Mouse (Mus musculus): ENCODE measurements around the gene Nova1. TPM values are rescaled to one million over a fixed set of nuclear protein-coding genes. Genes with fewer than 3 reads are reported as not detected.

The Nova1 gene
- total and polyA plus RNA-seq, 3 experiments, result not detected

DNA sequence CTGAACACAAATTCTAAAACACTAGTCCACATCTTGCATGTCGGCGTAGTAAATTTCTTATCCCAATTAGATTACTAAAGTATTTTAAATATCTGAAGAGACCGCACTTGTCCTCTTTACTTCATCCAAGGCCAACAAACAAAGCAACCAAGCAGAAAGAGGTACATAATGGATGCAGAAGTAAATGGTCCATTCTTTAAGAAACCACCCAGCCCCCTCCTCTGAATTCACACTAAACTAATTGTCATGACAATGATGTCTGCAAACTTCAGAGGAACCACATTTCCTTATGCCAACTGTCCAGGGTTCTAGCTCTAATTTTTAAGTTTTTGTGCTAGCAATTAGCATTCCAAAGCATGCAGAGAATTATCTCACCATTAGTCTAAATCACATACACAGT, 2.4 kb downstream of the Nova1 start:
- DNase-seq (ENCODE audit: extremely low read depth), result no peak
- in situ Hi-C loops (cut with MboI; ENCODE audit: low pct_ligation_motif_present, low pct_unique_long_range_greater_than_20kb, low sequenced_read_pairs), result no loop called here
- Histone ChIP-seq H3K4me1 (ENCODE audit: control insufficient read depth in 1 of 2, insufficient read depth in 2 of 2) (no peaks in the 10 kb centered on the region), H3K9ac (ENCODE audit: insufficient read depth, low read depth) (no peak overlapping the region), H3K79me2 (replicated peaks; ENCODE audit: control insufficient read depth, extremely low read depth, insufficient read depth, poor library complexity, severe bottlenecking) (no peaks in the 10 kb centered on the region), H3K4me3 (replicated peaks in 1 of 3; ENCODE audit: low read depth in 2 of 3, low read length in 2 of 3, poor library complexity in 1 of 3) (no peak overlapping the region), H3K9me3 (replicated peaks; ENCODE audit: low read length) (peaks cover 13% of the 10 kb centered on the region), H3K4me2 (ENCODE audit: insufficient read depth, low read depth, poor library complexity, severe bottlenecking) (no peak overlapping the region), H3K27ac (ENCODE audit: insufficient read depth, low read depth) (no peak overlapping the region), H3K36me3 (replicated peaks in 1 of 2; ENCODE audit: control insufficient read depth in 1 of 2, insufficient read depth in 1 of 2, low read length in 1 of 2) (no peaks in the 10 kb centered on the region), H3K27me3 (replicated peaks) (no peaks in the 10 kb centered on the region)
- dilution Hi-C loops (cut with MboI; ENCODE audit: extremely low pct_ligation_motif_present, extremely low pct_unique_long_range_greater_than_20kb, low sequenced_read_pairs), result no loop called here
- no peak for TF ChIP-seq ETS1 (conservative IDR thresholded peaks at IDR 0.05; ENCODE audit: low read depth, low read length)

DNA sequence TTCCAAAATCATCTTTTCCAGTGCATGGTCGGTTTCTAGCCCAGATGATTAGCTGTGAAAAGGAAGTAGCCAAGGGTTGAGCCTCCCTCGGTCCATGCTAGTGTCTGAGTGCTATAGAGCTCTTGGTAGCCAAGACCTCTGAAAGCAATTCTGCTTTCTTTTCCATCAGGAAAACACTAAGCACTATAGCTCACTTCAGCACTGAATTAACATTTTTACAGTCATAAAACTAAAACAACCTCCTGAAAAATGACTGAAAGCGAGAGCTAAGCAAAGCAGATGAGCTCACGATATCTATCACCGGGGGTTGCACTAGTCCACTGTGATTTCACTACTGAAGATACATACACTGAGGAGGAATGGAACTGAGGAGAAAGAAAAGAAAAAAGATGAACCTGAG, 3.0 kb downstream of the Nova1 start:
- no peaks in the 10 kb centered on the region for H3K36me3 ChIP-seq (replicated peaks in 1 of 2; ENCODE audit: control insufficient read depth in 1 of 2, insufficient read depth in 1 of 2, low read length in 1 of 2)
- H3K9me3 ChIP-seq (replicated peaks; ENCODE audit: low read length), result peaks cover 13% of the 10 kb centered on the region
- in situ Hi-C loops (cut with MboI; ENCODE audit: low pct_ligation_motif_present, low pct_unique_long_range_greater_than_20kb, low sequenced_read_pairs), result no loop called here
- H3K27ac ChIP-seq (ENCODE audit: insufficient read depth, low read depth), result no peak overlapping the region
- H3K27me3 ChIP-seq (replicated peaks), result no peaks in the 10 kb centered on the region
- DNase-seq (ENCODE audit: extremely low read depth), result no peak
- TF ChIP-seq JUND (conservative IDR thresholded peaks at IDR 0.05; ENCODE audit: low read depth, low read length) (no peak), SMC3 (IDR thresholded peaks at IDR 0.05; ENCODE audit: low read depth, low read length) (no peak), ZNF384 (IDR thresholded peaks at IDR 0.05; ENCODE audit: low read depth, low read length) (no peak), NRF1 (IDR thresholded peaks at IDR 0.05; ENCODE audit: low read depth, low read length) (no peak), ETS1 (conservative IDR thresholded peaks at IDR 0.05; ENCODE audit: low read depth, low read length) (no peak)
- H3K4me3 ChIP-seq (replicated peaks in 1 of 3; ENCODE audit: low read depth in 2 of 3, low read length in 2 of 3, poor library complexity in 1 of 3), result no peak overlapping the region
- no peaks in the 10 kb centered on the region for H3K79me2 ChIP-seq (replicated peaks; ENCODE audit: control insufficient read depth, extremely low read depth, insufficient read depth, poor library complexity, severe bottlenecking)
- dilution Hi-C loops (cut with MboI; ENCODE audit: extremely low pct_ligation_motif_present, extremely low pct_unique_long_range_greater_than_20kb, low sequenced_read_pairs), result no loop called here
- H3K4me1 ChIP-seq (ENCODE audit: control insufficient read depth in 1 of 2, insufficient read depth in 2 of 2), result no peaks in the 10 kb centered on the region
- H3K9ac ChIP-seq (ENCODE audit: insufficient read depth, low read depth), result no peak overlapping the region
- no peak overlapping the region for H3K4me2 ChIP-seq (ENCODE audit: insufficient read depth, low read depth, poor library complexity, severe bottlenecking)

DNA sequence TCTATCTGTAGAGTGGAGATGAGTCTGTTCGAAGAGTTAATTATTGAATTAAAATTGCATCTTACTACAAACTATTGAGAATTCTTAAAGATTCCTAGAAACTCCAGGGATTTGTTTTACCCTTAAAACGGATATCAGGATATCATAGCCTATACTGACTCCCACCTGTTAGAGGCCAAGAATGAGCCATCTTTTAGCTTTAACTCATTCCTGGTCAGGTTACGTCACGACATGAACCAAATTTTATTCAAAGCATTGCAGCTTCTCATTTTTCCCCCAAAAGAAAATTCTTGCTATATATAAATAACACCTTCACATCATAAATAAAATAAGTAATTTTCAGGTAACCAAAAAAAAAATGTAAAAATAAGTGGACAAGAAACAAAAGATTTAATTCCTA, 3.9 kb downstream of the Nova1 start:
- Histone ChIP-seq H3K79me2 (replicated peaks; ENCODE audit: control insufficient read depth, extremely low read depth, insufficient read depth, poor library complexity, severe bottlenecking) (no peaks in the 10 kb centered on the region), H3K9ac (ENCODE audit: insufficient read depth, low read depth) (no peak overlapping the region), H3K36me3 (replicated peaks in 1 of 2; ENCODE audit: control insufficient read depth in 1 of 2, insufficient read depth in 1 of 2, low read length in 1 of 2) (no peaks in the 10 kb centered on the region), H3K27ac (ENCODE audit: insufficient read depth, low read depth) (no peak overlapping the region), H3K27me3 (replicated peaks) (no peaks in the 10 kb centered on the region), H3K9me3 (replicated peaks; ENCODE audit: low read length) (peaks cover 12% of the 10 kb centered on the region), H3K4me3 (replicated peaks in 1 of 3; ENCODE audit: low read depth in 2 of 3, low read length in 2 of 3, poor library complexity in 1 of 3) (no peak overlapping the region), H3K4me1 (ENCODE audit: control insufficient read depth in 1 of 2, insufficient read depth in 2 of 2) (no peaks in the 10 kb centered on the region), H3K4me2 (ENCODE audit: insufficient read depth, low read depth, poor library complexity, severe bottlenecking) (no peak overlapping the region)
- TF ChIP-seq UBTF (IDR thresholded peaks at IDR 0.05; ENCODE audit: low read depth, low read length), result no peak
- no peak for TF ChIP-seq NRF1 (IDR thresholded peaks at IDR 0.05; ENCODE audit: low read depth, low read length)
- dilution Hi-C loops (cut with MboI; ENCODE audit: extremely low pct_ligation_motif_present, extremely low pct_unique_long_range_greater_than_20kb, low sequenced_read_pairs) (no loop called here), in situ Hi-C loops (cut with MboI; ENCODE audit: low pct_ligation_motif_present, low pct_unique_long_range_greater_than_20kb, low sequenced_read_pairs) (no loop called here)
- no peak for DNase-seq (ENCODE audit: extremely low read depth)

DNA sequence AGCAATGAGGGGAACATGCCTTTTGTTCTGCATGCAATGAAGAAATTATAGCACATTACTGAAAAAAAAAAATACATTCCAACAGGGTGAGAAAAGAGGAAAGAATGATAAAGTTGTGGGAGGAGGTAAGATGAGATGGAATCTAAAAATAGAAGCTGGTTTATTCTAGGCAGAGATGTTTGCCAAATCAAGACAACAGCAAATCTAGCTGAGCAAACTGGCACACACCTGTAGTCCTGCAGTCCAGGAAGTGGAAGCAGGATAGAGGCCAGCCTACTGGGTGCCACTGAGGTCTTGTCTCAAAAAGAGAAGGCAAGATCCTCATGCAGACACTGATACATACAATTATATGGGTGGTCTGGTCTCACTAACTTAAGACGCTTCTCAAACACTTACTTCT, 17.4 kb downstream of the Nova1 start:
- Histone ChIP-seq H3K9me3 (replicated peaks; ENCODE audit: low read length) (no peaks in the 10 kb centered on the region), H3K27me3 (replicated peaks) (no peaks in the 10 kb centered on the region), H3K9ac (ENCODE audit: insufficient read depth, low read depth) (no peak overlapping the region), H3K36me3 (replicated peaks in 1 of 2; ENCODE audit: control insufficient read depth in 1 of 2, insufficient read depth in 1 of 2, low read length in 1 of 2) (no peaks in the 10 kb centered on the region), H3K4me3 (replicated peaks in 1 of 3; ENCODE audit: low read depth in 2 of 3, low read length in 2 of 3, poor library complexity in 1 of 3) (no peak overlapping the region), H3K79me2 (replicated peaks; ENCODE audit: control insufficient read depth, extremely low read depth, insufficient read depth, poor library complexity, severe bottlenecking) (no peaks in the 10 kb centered on the region), H3K4me2 (ENCODE audit: insufficient read depth, low read depth, poor library complexity, severe bottlenecking) (no peak overlapping the region), H3K4me1 (ENCODE audit: control insufficient read depth in 1 of 2, insufficient read depth in 2 of 2) (no peaks in the 10 kb centered on the region), H3K27ac (ENCODE audit: insufficient read depth, low read depth) (no peak overlapping the region)
- dilution Hi-C loops (cut with MboI; ENCODE audit: extremely low pct_ligation_motif_present, extremely low pct_unique_long_range_greater_than_20kb, low sequenced_read_pairs) (no loop called here), in situ Hi-C loops (cut with MboI; ENCODE audit: low pct_ligation_motif_present, low pct_unique_long_range_greater_than_20kb, low sequenced_read_pairs) (no loop called here)
- no peak for DNase-seq (ENCODE audit: extremely low read depth)
- TF ChIP-seq ZKSCAN1 (IDR thresholded peaks at IDR 0.05; ENCODE audit: borderline replicate concordance, low read depth, low read length) (no peak), ETS1 (conservative IDR thresholded peaks at IDR 0.05; ENCODE audit: low read depth, low read length) (no peak), KAT2A (IDR thresholded peaks at IDR 0.05; ENCODE audit: insufficient replicate concordance, low read length) (no peak), ZMIZ1 (IDR thresholded peaks at IDR 0.05; ENCODE audit: low read depth, low read length) (no peak), UBTF (IDR thresholded peaks at IDR 0.05; ENCODE audit: low read depth, low read length) (no peak), TBP (conservative IDR thresholded peaks at IDR 0.05; ENCODE audit: low read depth, low read length) (no peak), BHLHE40 (IDR thresholded peaks at IDR 0.05; ENCODE audit: low read depth, low read length) (no peak), TCF12 (IDR thresholded peaks at IDR 0.05; ENCODE audit: low read depth, low read length) (no peak), ELF1 (IDR thresholded peaks at IDR 0.05; ENCODE audit: low read depth, low read length) (no peak), USF1 (IDR thresholded peaks at IDR 0.05; ENCODE audit: low read depth, low read length) (no peak), JUND (conservative IDR thresholded peaks at IDR 0.05; ENCODE audit: low read depth, low read length) (no peak), MAZ (IDR thresholded peaks at IDR 0.05; ENCODE audit: low read depth, low read length) (no peak), NELFE (IDR thresholded peaks at IDR 0.05; ENCODE audit: low read depth, low read length) (no peak)
